Mouse (Mus musculus) erythroblast, embryonic 14.5 days (primary cell): Measurements from ENCODE around the gene Vmn2r6.
"Not testable (repeated sequence)": the region's sequence is repeated elsewhere in the genome, so short reads cannot be mapped to it uniquely, and the experiment has no call there.

ENCODE experiments used
- GATA1 ChIP-seq: IDR thresholded peaks from 2 replicates; pipeline ENCODE4 v1.6.1; 2012; ENCODE audit warnings: low read length, inconsistent platforms, mixed read lengths
- TAL1 ChIP-seq: IDR thresholded peaks from 3 replicates; pipeline ENCODE4 v1.6.1; 2012; ENCODE audit warnings: low read length, inconsistent platforms, mixed read lengths

- not testable (repeated sequence) for TF ChIP-seq GATA1, TAL1
Measured at GRCm38 (mm10) chr3:64565730-64566129, at the start of gene Vmn2r6.
